Mouse (Mus musculus): ENCODE data around the gene Crat.

DNA sequence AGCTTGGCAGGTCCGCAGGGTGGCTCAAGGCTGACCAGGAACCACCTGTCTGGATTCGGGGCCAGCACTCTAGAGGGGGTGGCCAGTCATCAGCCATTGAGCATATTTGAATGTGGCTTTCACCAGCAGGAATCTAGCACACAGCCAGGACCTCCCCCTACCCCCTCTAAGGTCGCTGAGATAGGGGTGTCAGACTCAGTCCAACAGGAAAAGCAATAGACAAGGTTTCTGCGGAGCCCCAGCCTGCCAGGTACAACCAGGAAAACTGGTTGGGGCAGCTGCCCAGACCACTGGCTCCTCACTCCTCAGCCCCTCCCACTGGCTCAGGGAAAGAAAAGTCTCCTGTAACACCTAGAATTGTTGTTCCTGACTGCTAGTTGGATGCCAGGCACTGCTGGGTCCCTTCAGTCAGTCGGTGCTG, 47.7 kb upstream of the Crat start:
- TF ChIP-seq CTCF (IDR thresholded peaks at IDR 0.05; ENCODE audit: low read depth) (no peak), EP300 (IDR thresholded peaks at IDR 0.05; ENCODE audit: low read depth) (no peak)
